Mouse (Mus musculus) testis, adult 2 months (tissue): ENCODE results near the gene Exoc2.

ENCODE experiments used
- CTCF ChIP-seq: fragments of 200-500 bp; IDR thresholded peaks from 2 replicates; pipeline ENCODE4 v1.5.1; 2012; ENCODE audit warnings: low read depth, mild to moderate bottlenecking, inconsistent platforms, low read length, moderate library complexity; ENCODE audit not compliant: control insufficient read depth, insufficient read depth, insufficient replicate concordance
- POLR2A ChIP-seq: fragments of 200-500 bp; IDR thresholded peaks from 2 replicates; pipeline ENCODE4 v1.6.1; 2012; ENCODE audit warnings: low read depth, mild to moderate bottlenecking, inconsistent platforms, low read length, moderate library complexity; ENCODE audit not compliant: control insufficient read depth

GRCm38 (mm10) chr13:30809240-30809639, 164.7 kb downstream of the Exoc2 start:
- TF ChIP-seq CTCF (no peak), POLR2A (no peak)
